Mouse (Mus musculus) T-helper 1 cell (primary cell): ENCODE measurements around the gene Ifna4.

Source experiments
- in situ Hi-C: fragments of 300-600 bp; cut with MboI, MseI; formaldehyde crosslinking; loops from one replicate; pipeline ENCODE4 v1.15.1; 2025; ENCODE audit warnings: high pct_unique_total_duplicates

Ifna4 gene

GRCm38 (mm10) chr4:88865011-88865569 lies 23.4 kb downstream of the Ifna4 start:
- in situ Hi-C loops: no loop called here

- in situ Hi-C loops: no loop called here
Measured at GRCm38 (mm10) chr4:88867366-88867925, 25.8 kb downstream of the Ifna4 start.

GRCm38 (mm10) chr4:88867926-88868911 lies 26.6 kb downstream of the Ifna4 start:
- in situ Hi-C loops: no loop called here

- in situ Hi-C loops: loop anchor here (5.0 kb wide), 1 partner anchor 255 kb away; no protein-coding TSS in a partner anchor
Measured at GRCm38 (mm10) chr4:88872691-88873090, 31.0 kb downstream of the Ifna4 start.

GRCm38 (mm10) chr4:88875435-88876095 lies 33.9 kb downstream of the Ifna4 start:
- in situ Hi-C loops: no loop called here

GRCm38 (mm10) chr4:88876520-88876919 lies 34.9 kb downstream of the Ifna4 start:
- in situ Hi-C loops: no loop called here

- in situ Hi-C loops: no loop called here
Measured at GRCm38 (mm10) chr4:88878246-88878645, 36.6 kb downstream of the Ifna4 start.

GRCm38 (mm10) chr4:88878772-88879171 lies 37.1 kb downstream of the Ifna4 start:
- in situ Hi-C loops: no loop called here

GRCm38 (mm10) chr4:88880101-88880500 lies 38.4 kb downstream of the Ifna4 start, which contains the start of gene Ifne:
TSS of gene Ifne (minus strand) at chr4:88880201.
- in situ Hi-C loops: no loop called here

GRCm38 (mm10) chr4:88888236-88888635 lies 46.6 kb downstream of the Ifna4 start:
- in situ Hi-C loops: no loop called here
